Mouse (Mus musculus) thymus, adult 2 months (tissue): ENCODE data around the gene Ccdc61.

ENCODE experiments used
- CTCF ChIP-seq: fragments of 200-500 bp; IDR thresholded peaks from 2 replicates; pipeline ENCODE4 v1.5.1; 2012; ENCODE audit warnings: mild to moderate bottlenecking, control low read depth, low read length, moderate library complexity, borderline replicate concordance; ENCODE audit not compliant: control insufficient read depth, poor library complexity, insufficient read depth; ENCODE audit errors: extremely low read depth
- POLR2A ChIP-seq: fragments of 200-500 bp; IDR thresholded peaks from 2 replicates; pipeline ENCODE4 v1.6.1; 2012; ENCODE audit warnings: mild to moderate bottlenecking, low read length, control low read depth, moderate library complexity; ENCODE audit not compliant: control insufficient read depth, poor library complexity, insufficient read depth; ENCODE audit errors: extremely low read depth

DNA sequence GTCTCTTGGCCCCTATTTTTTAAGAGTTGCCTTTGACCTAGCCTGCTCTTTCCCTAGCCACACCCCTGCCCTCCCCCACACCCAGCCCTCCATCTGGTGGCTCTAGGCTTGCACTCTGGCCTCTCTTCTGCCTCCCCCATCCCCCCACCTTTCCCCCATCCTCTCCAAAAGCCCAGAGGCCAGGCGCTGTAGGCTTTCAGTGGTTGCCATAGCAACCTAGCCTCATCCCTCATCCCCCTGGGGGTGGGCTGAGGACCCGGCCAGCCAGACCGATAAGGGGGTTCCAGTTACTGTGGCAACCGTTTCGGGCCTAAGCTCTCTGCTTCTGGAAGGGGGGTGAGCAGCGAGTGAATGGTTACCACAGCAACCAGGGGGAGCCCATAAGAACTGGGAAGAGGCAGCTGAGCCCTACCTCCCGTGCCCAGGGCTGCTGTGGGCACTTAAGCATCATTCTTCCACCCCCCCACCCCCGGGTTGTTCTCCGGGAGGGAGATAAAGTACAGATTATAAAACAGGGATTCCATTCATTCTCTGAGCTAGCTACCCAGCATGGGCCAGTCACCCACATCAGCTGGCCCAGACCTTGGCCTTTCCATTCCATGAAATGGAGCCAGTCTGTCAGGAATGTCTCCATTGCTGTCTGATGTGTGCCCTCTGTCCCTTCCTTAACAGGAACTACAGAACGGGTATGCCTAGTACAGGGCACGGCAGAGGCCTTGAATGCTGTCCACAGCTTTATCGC lies 39.7 kb upstream of the Ccdc61 start:
- TF ChIP-seq CTCF: no peak
- TF ChIP-seq POLR2A: no peak
